Mouse (Mus musculus) bone marrow macrophage, adult 2 months (primary cell): Measurements from ENCODE around the gene P2rx1. TPM values are rescaled to one million over a fixed set of nuclear protein-coding genes. Genes with fewer than 3 reads are reported as not detected.

Source experiments
- H3K27ac ChIP-seq: 2 replicates; pipeline ENCODE4 v1.5.1; 2012; ENCODE audit warnings: low read depth, low read length; ENCODE audit not compliant: insufficient read depth
- H3K4me1 ChIP-seq: 2 replicates; pipeline ENCODE4 v1.6.1; 2012; ENCODE audit warnings: low read length; ENCODE audit not compliant: control insufficient read depth, insufficient read depth
- H3K4me3 ChIP-seq: 2 replicates; pipeline ENCODE4 v1.5.1; 2012; ENCODE audit warnings: mild to moderate bottlenecking, low read length, moderate library complexity; ENCODE audit not compliant: insufficient read depth
- CTCF ChIP-seq: IDR thresholded peaks from 2 replicates; pipeline ENCODE4 v1.5.1; 2012; ENCODE audit warnings: low read depth, mild to moderate bottlenecking, low read length, moderate library complexity
- POLR2A ChIP-seq: IDR thresholded peaks from 2 replicates; pipeline ENCODE4 v1.6.1; 2012; ENCODE audit warnings: mild to moderate bottlenecking, low read depth, low read length, borderline replicate concordance
- polyA plus RNA-seq: library from polyadenylated mRNA; stranded (reverse); fragments of >200 nt; gene quantifications from 2 replicates; pipeline ENCODE4 v1.2.4, GENCODE M21; 2012; ENCODE audit not compliant: missing spikeins, insufficient read depth, insufficient read length

The P2rx1 gene
- polyA plus RNA-seq, 1 experiment, result 0.39 TPM

DNA sequence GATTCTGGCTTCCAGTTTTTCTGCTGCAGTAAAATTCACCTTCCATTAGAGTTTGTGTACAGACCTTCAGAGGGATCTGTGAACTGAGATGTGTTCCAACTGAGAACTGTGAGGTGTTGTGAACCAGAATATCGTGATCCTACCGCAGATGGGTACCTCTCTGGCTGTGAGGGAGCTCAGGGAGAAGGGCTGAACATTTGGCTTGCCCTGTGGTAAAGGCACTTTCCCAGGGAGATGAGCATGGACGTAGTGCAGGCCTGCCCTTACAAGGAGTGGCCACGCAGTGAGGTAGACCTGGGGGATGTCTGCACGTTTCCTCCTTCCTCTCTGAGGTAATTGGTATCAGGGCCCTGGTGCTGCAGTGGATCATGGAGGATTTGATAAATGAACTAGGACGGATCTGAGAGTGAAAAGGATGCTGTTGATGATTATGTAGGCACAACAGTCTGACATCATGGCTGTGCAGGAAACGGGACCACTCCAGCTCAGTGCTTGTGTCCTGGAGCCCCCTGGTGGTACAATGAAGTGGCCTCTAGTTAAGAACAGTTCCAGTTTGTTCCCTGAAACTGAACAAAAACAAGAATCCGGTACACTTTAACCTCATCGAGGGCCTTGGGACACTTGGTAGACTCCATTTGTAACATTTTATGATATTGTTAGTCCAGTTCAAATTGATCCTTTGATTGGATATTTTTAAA is 40.3 kb downstream of the P2rx1 start:
- no peaks in the 10 kb centered on the region for H3K4me1 ChIP-seq

DNA sequence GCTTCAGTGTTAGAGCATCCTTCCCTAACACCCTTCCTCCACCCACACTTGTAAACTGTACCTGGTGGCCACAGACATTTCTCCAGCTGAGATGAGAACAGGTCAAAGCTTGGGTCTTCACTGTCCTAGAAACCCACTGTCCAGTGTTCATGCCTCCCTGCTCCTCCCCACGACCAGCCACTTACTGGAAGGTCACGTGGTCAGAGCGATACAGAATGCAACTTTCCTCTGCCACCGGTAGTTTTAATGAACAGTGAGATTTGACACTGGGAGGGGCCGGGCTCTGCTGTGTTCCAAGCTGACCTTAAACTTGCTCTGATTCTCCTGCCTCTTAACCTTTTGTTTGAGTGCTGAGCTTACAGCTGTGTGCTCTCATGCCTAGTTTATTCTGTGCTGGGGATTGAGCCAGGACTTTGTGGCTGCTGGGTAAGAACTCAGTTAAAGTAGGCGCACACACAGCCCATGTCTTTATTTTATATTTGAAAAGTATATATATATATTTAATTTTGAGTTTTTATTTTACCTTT is 45.4 kb downstream of the P2rx1 start:
- no peak for TF ChIP-seq POLR2A
- TF ChIP-seq CTCF, result no peak
- H3K4me1 ChIP-seq, result peaks cover 6% of the 10 kb centered on the region

More for the DNA sequence above, 40.3 kb downstream of the P2rx1 start:
- TF ChIP-seq CTCF (peak; percentile 62; the same call in 1 of the 2 replicates), POLR2A (no peak)
- Histone ChIP-seq H3K4me3 (no peak overlapping the region), H3K27ac (no peak overlapping the region)

DNA sequence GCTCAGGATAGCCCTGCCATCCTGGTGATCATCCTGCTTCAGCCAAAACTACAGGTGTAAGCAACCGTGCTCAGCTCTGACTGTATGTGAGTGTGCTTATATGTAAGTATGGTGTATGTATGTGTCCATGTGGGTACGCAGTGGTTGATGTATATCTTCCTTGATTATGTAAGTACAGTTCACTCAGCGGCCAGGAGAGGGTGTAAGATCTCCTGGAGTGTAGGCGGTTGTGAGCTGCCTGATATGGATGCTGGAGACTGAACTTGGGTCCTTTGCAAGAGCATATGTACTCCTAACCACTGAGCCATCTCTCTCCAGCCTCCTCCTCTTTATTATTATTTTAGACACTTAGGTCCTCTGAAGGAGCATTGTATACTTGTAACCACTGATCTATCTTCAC is 45.9 kb downstream of the P2rx1 start:
- H3K27ac ChIP-seq, result no peak overlapping the region
- TF ChIP-seq POLR2A, result no peak
- TF ChIP-seq CTCF, result no peak
- H3K4me1 ChIP-seq, result peaks cover 6% of the 10 kb centered on the region
- no peak overlapping the region for H3K4me3 ChIP-seq

More for the DNA sequence above, 45.4 kb downstream of the P2rx1 start:
- Histone ChIP-seq H3K27ac (no peak overlapping the region), H3K4me3 (no peak overlapping the region)

DNA sequence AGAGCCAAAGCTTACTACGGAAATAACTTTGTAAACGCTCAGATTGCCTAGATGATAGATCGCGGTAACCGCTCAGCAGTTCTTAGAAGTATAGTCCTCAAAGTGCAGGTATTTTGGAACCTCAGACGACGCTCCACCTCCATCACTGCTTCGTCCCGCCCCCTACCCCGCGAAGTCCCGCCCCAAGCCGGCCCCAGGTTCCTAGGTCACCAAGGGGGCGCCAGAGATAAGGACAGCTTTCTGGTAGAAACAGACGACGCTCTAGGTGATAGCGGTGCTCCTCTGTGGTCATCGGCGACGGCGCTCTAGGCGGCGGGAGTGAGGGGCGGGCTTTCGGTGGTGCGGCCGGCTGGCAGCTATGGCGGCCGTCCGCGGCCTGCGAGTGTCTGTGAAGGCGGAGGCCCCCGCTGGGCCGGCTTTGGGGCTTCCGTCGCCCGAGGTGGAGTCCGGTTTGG is 48.7 kb downstream of the P2rx1 start, which contains the start of gene Ncbp3:
Ncbp3 (plus strand) TSS at position 242 of the 455 bp plus-strand sequence.
- no peak for TF ChIP-seq CTCF
- TF ChIP-seq POLR2A, result no peak
- Histone ChIP-seq H3K27ac (peak within 1 kb of the TSS; percentile 44; the same call in 1 of the 2 replicates), H3K4me3 (peak within 1 kb of the TSS; percentile 84), H3K4me1 (peaks cover 6% of the 10 kb centered on the region)

DNA sequence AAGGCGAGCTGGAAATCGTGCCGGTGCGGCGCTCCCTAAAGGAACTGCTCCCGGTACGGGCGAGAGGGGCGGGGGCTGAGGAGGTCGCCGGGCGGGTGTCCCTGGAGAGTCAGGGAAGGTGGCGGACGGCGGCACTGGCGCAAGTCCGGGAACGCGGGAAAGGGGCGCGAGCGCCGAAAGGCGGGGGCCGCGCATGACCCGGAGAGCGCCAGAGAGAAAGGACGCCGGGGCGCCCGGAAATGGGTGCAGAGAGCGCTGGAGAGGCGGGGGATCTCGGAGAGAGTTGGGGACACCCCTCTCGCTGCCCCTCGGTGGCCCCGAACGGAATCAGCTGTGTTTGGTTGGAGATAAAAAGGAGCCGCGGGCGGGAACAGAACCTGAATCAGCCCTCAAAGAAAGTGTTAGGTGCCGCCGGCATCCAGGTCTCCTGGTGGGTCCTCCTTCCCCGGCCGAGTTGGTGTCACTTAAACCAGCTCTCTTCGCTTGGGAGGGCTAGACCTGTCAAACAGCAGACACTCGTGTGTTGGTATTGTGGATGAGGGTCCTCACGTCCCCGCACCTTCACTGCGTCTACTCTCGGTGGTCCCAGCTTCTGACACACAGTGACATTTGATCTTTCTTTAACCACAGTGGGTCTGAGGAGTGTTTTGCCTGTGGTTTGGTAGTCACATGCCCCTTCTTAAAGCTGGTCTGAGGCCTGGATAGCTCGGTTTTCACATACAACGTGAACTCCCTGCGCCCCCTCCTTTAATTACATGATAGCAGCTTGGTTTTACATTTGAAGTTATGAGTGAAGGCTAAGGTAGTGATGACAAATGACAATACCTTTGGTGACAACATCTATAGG is 49.4 kb downstream of the P2rx1 start:
- TF ChIP-seq CTCF (no peak), POLR2A (no peak)
- H3K4me1 ChIP-seq, result peaks cover 6% of the 10 kb centered on the region
- peak overlapping the region; percentile 44; the same call in 1 of the 2 replicates for H3K27ac ChIP-seq

DNA sequence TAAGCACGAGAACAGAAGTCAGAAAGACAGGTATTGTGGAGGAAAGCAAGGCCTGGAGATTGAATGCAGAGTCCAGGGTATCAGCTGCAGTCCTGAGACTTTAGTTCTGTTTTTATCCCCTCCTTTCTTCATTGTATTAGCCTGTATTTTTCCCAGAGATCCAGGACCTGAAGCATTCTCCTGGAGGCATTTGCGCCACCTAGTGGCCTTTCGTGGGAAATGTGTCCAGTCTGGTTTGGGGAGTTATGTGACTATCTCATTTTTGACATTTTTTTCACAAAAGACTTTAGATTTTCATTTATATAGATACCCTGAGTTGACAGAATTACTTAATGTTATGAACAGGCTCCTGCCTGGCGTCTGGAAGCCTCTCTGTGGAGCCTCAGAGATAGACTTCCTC is 50.4 kb downstream of the P2rx1 start:
- Histone ChIP-seq H3K4me1 (peaks cover 6% of the 10 kb centered on the region), H3K27ac (no peak overlapping the region), H3K4me3 (peak overlapping the region; percentile 84)
- TF ChIP-seq POLR2A (no peak), CTCF (peak; percentile 80)

More for the DNA sequence above, 49.4 kb downstream of the P2rx1 start:
- peak overlapping the region; percentile 84 for H3K4me3 ChIP-seq

DNA sequence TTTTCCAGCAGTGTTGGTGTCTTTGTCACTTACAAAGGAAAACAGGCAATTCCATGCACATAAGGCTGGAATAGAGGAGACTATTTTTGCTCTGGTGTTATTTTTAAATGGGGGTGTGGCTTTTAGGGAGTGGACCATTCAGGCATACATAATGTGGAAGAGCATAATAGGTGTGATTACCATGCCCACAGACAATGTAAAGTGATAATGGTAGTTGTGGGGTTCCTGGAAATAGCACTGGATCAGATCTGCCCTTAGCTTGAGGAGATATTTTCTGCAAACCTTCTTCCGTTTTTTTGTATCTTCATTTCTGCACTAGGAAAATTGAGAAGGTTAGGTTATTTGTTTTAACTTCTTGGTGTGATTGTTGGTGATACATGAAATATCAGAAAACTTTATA is 53.9 kb downstream of the P2rx1 start:
- TF ChIP-seq POLR2A (no peak), CTCF (no peak)

DNA sequence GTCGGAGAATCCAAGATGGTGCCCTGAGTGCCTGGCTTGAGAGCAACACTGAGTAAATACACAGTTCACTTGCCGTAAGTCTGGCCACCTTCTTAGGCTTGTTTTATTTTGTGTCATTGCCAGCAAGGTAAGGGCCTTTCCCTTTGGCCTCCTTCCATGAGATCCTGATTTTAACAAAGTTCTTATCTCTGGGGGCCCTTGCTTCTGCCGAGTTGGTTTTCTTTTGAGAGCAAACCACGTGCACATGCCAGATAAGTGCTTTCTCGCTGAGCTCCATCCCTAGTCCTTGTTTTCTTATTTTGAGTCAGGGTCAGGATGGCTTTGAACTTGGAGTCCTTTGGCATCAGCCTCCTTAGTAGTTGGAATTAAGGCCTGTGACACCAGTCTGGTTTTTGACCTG is 58.8 kb downstream of the P2rx1 start:
- Histone ChIP-seq H3K4me1 (no peaks in the 10 kb centered on the region), H3K4me3 (no peak overlapping the region), H3K27ac (no peak overlapping the region)
- TF ChIP-seq POLR2A (no peak), CTCF (no peak)

More for the DNA sequence above, 53.9 kb downstream of the P2rx1 start:
- H3K4me3 ChIP-seq, result no peak overlapping the region
- peaks cover 3% of the 10 kb centered on the region for H3K4me1 ChIP-seq
- no peak overlapping the region for H3K27ac ChIP-seq

DNA sequence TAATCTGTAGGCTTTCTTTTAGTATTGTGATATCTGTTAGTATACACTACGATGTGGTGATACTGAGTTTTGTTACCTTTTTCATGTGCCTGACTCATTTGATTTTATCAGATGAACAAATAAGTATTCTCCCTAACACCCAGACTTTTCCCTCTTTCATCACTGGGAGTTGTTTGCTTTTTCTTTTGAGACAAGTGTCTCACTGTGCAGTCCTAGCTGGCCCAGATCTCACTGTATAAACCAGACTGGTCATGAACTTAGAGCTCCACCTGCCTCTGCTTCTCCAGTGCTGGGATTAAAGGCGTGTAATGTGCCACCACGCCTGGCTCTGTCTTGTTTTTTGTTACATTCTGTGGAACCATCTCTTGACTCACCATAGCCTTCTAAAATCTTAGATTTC is 60.7 kb downstream of the P2rx1 start:
- Histone ChIP-seq H3K4me3 (no peak overlapping the region), H3K4me1 (no peaks in the 10 kb centered on the region), H3K27ac (no peak overlapping the region)
- no peak for TF ChIP-seq CTCF
- TF ChIP-seq POLR2A, result no peak
